Mouse (Mus musculus) kidney, adult 8-10 months (tissue): Measurements from ENCODE around the gene Cyp3a44.
"Not testable (repeated sequence)": the region's sequence is repeated elsewhere in the genome, so short reads cannot be mapped to it uniquely, and the experiment has no call there.

Source experiments
- DNase-seq, 2 experiments: peaks; one replicate each; pipeline ENCODE4 v3.0.0; 2022

Cyp3a44 gene

DNA sequence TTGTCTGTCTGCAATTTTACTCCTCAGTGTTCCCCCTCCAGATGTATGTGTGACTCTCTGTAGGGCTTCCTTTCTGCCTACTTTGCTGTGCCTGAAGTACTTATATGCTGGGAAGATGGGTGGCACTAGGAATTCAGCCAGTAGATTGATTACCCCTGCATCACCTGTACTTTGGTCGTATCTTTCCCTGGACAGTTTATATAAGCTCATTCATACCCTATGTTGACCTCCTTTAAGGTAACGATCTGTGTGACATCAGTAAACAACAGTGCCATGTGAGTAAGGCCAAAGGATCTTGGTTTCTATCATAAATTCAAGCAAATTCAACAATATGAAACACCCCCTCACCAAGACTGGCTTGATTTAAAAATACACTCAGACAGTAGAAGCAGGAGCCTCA lies at the start of gene Cyp3a44:
Gene Cyp3a44, minus strand, starts transcription at position 79 of the 400 bp plus-strand sequence.
- not testable (repeated sequence) for DNase-seq

DNA sequence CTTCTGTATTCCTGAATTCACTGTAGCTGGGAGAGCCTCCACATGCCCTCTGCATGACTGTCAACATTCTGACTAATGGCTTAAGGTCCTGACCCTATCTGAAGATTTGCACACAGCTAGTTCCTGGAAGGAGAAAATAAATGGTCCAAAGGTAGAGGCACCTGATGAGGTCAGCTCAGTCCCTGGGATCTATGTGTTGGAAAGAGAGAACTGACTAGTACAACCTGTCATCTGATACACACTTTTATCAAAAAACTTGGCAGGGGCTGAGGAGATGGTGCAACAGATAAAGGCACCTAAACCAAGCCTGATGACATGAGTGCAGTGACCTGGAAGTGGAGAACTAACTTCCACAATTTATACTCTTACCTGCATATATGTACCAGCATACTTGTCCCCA lies 5.4 kb downstream of the Cyp3a44 start:
- not testable (repeated sequence) for DNase-seq

DNA sequence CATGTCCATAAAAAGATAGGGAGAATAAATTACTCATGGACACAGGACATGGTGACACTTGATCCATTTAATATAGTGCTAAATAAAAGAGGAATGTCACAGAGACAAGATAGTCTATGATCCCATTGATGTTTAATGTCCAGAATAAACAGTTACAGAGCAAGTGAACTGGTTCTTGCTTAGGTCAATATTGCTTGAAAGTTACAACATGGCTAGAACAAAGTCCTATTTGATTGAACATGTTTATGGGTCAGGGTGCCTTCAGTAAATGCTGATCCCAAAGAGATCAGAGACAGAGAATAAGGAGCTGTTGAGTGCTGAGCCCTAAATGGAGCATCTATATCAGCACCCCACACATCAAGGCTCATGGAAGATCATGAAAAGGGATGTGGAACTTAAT lies 12.4 kb downstream of the Cyp3a44 start:
- DNase-seq: not testable (repeated sequence)

DNA sequence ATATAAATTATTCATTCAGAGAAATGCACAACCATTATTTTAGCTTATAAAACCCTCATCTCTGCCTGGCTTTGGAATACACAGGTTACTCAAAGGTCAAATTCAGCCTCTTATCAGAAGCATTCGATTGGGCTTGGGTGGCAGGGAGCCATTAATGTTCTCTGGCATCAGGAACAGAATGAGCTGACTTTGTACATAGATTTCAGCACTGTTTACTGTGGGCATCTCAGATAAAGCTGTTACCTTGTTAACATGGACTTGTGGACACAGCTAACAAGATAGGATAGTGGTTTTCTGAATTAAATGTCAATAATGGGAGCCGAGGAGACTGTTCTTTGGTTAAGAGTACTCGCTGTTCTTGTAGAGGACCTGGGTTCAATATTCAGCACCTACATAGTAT lies 68.2 kb downstream of the Cyp3a44 start:
- not testable (repeated sequence) for DNase-seq
